Mouse (Mus musculus): Measurements from ENCODE around the gene Kpna7. TPM values are rescaled to one million over a fixed set of nuclear protein-coding genes. Genes with fewer than 3 reads are reported as not detected.

Gene Kpna7
- total and polyA plus RNA-seq, 3 experiments: 0.35 to 2.2 TPM; not detected in 1

DNA sequence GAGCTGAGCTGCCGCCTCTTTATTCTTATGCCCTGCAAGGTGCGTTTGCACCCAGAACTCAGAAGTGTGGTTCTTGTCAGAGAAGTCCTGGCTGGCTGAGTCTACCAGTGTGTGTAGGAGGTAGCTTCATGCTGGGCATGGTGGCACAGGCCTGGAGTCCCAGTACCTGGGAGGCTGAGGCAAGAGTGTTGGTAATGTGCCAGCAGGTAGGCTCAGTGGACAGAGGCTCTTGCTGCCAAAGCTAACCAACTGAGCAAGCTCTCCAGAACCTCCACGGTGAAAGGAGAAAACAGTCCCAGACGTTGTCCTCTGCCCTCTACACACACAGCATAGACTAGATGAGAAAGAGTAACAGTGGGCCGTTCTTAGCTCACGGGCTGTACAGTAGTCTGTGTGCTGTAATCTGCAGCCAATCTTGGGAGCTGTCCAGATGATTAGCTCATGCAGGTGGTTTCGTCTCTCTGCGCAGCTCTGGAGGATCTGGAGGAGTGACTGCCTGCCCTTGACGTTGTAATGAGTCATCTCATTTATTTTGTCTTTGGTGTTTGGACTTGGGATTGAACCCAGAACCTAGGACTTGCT is 22.0 kb upstream of the Kpna7 start:
- Histone ChIP-seq H3K9me3 (replicated peaks; ENCODE audit: insufficient read depth, low read length) (no peaks in the 10 kb centered on the region), H3K9ac (ENCODE audit: control insufficient read depth, low read depth, low read length, poor library complexity, severe bottlenecking) (no peak overlapping the region), H3K79me2 (ENCODE audit: control insufficient read depth, insufficient read depth, low read length, poor library complexity) (no peaks in the 10 kb centered on the region), H3K4me3 (ENCODE audit: control insufficient read depth in 1 of 2, insufficient read depth in 1 of 2, low read depth in 2 of 2, low read length in 2 of 2) (no peak overlapping the region), H3K36me3 (ENCODE audit: control insufficient read depth in 1 of 2, insufficient read depth in 2 of 2, low read length in 2 of 2) (peaks cover 9 to 29% of the 10 kb centered on the region in 2 experiments), H3K27me3 (ENCODE audit: control insufficient read depth in 1 of 2, insufficient read depth in 2 of 2, low read length in 2 of 2) (no peaks in the 10 kb centered on the region), H3K27ac (ENCODE audit: control insufficient read depth, low read depth, low read length) (no peak overlapping the region), H3K4me1 (ENCODE audit: control insufficient read depth in 1 of 2, insufficient read depth in 2 of 2, low read length in 2 of 2) (peaks cover 5 to 15% of the 10 kb centered on the region in 2 experiments; a peak in 3 of 4 replicates)
- TF ChIP-seq ZMIZ1 (IDR thresholded peaks at IDR 0.05; ENCODE audit: low read depth, low read length) (no peak), CHD1 (IDR thresholded peaks at IDR 0.05; ENCODE audit: low read depth, low read length) (no peak), NRF1 (IDR thresholded peaks at IDR 0.05; ENCODE audit: insufficient read depth, low read depth, low read length, poor library complexity, severe bottlenecking) (peak; percentile 16; the same call in 1 of the 2 replicates), POLR2A (IDR thresholded peaks at IDR 0.05; ENCODE audit: control insufficient read depth in 1 of 2, insufficient read depth in 1 of 2, low read depth in 1 of 2, low read length in 2 of 2, poor library complexity in 1 of 2) (0 out of 4 replicates have a peak, but pooled peaks of 1 of the 2 experiments have one; percentile 5), SMC3 (IDR thresholded peaks at IDR 0.05; ENCODE audit: low read depth, low read length) (no peak), GABPA (IDR thresholded peaks at IDR 0.05; ENCODE audit: low read depth, low read length) (no peak), ELF1 (IDR thresholded peaks at IDR 0.05; ENCODE audit: low read depth, low read length) (no peak), CTCF (IDR thresholded peaks at IDR 0.05 in 2 of 3, conservative IDR thresholded peaks at IDR 0.05 in 1 of 3; ENCODE audit: control insufficient read depth in 1 of 3, insufficient read depth in 1 of 3, low read depth in 2 of 3, low read length in 3 of 3, poor library complexity in 1 of 3, severe bottlenecking in 1 of 3) (no peak), TCF12 (IDR thresholded peaks at IDR 0.05; ENCODE audit: low read depth, low read length) (no peak), HCFC1 (IDR thresholded peaks at IDR 0.05; ENCODE audit: low read depth, low read length) (no peak), ZC3H11A (IDR thresholded peaks at IDR 0.05; ENCODE audit: low read depth, low read length) (no peak), SIN3A (IDR thresholded peaks at IDR 0.05; ENCODE audit: low read length) (no peak), TAL1 (IDR thresholded peaks at IDR 0.05; ENCODE audit: low read length) (no peak), USF2 (IDR thresholded peaks at IDR 0.05; ENCODE audit: borderline replicate concordance in 1 of 2, insufficient read depth in 1 of 2, low read depth in 1 of 2, low read length in 2 of 2) (no peak), ETS1 (IDR thresholded peaks at IDR 0.05; ENCODE audit: low read depth, low read length) (peak; percentile 51; the same call in 1 of the 2 replicates), ZKSCAN1 (IDR thresholded peaks at IDR 0.05; ENCODE audit: low read depth, low read length) (no peak), MEF2A (IDR thresholded peaks at IDR 0.05; ENCODE audit: extremely low read depth, insufficient replicate concordance, low read depth, low read length, poor library complexity, severe bottlenecking) (no peak), UBTF (IDR thresholded peaks at IDR 0.05; ENCODE audit: borderline replicate concordance, insufficient read depth, low read depth, low read length) (no peak), CHD2 (IDR thresholded peaks at IDR 0.05; ENCODE audit: low read length) (no peak), MYC (IDR thresholded peaks at IDR 0.05; ENCODE audit: low read depth, low read length) (no peak), USF1 (IDR thresholded peaks at IDR 0.05; ENCODE audit: low read depth, low read length) (no peak), E2F4 (IDR thresholded peaks at IDR 0.05; ENCODE audit: borderline replicate concordance, low read depth, low read length) (no peak), ZNF384 (IDR thresholded peaks at IDR 0.05; ENCODE audit: low read depth, low read length) (no peak), EP300 (IDR thresholded peaks at IDR 0.05; ENCODE audit: low read depth in 1 of 2, low read length in 2 of 2) (no peak), NELFE (IDR thresholded peaks at IDR 0.05; ENCODE audit: low read depth, low read length) (no peak), TBP (IDR thresholded peaks at IDR 0.05; ENCODE audit: low read depth, low read length) (no peak), MAZ (IDR thresholded peaks at IDR 0.05; ENCODE audit: low read depth, low read length) (no peak)
- DNase-seq (ENCODE audit: low read depth, low spot score): no peak

All from MEL (cell line).